Mouse (Mus musculus) limb, embryonic 12.5 days (tissue): ENCODE data around the gene Tedc2. TPM values are rescaled to one million over a fixed set of nuclear protein-coding genes. Genes with fewer than 3 reads are reported as not detected.

Experiments
- ATAC-seq: fragments of 200-750 bp; cut with Nextera tagmentation; 2 replicates; pipeline ENCODE4 v1.8.0; 2017; ENCODE audit warnings: low read depth, moderate TSS enrichment; ENCODE audit not compliant: insufficient number of reproducible peaks, insufficient read depth, low FRiP score, low TSS enrichment
- H3K27ac ChIP-seq: fragments of 300-500 bp; sonication (generic); 2 replicates; pipeline ENCODE4 v1.5.1; 2016; ENCODE audit warnings: mild to moderate bottlenecking, moderate library complexity
- H3K27me3 ChIP-seq: fragments of 300-500 bp; sonication (generic); 2 replicates; pipeline ENCODE4 v1.6.1; 2016; ENCODE audit warnings: mild to moderate bottlenecking, moderate library complexity
- H3K36me3 ChIP-seq: fragments of 300-500 bp; sonication (generic); 2 replicates; pipeline ENCODE4 v1.6.1; 2016; ENCODE audit warnings: mild to moderate bottlenecking, moderate library complexity
- H3K4me1 ChIP-seq: fragments of 300-500 bp; sonication (generic); replicated peaks from 2 replicates; pipeline ENCODE4 v1.6.1; 2016
- H3K4me2 ChIP-seq: fragments of 300-500 bp; sonication (generic); 2 replicates; pipeline ENCODE4 v1.6.1; 2016; ENCODE audit warnings: mild to moderate bottlenecking, moderate library complexity
- H3K4me3 ChIP-seq: fragments of 300-500 bp; sonication (generic); replicated peaks from 2 replicates; pipeline ENCODE4 v1.5.1; 2016; ENCODE audit warnings: mild to moderate bottlenecking
- H3K9ac ChIP-seq: fragments of 300-500 bp; sonication (generic); replicated peaks from 2 replicates; pipeline ENCODE4 v1.6.1; 2016; ENCODE audit warnings: mild to moderate bottlenecking, moderate library complexity
- H3K9me3 ChIP-seq: fragments of 300-500 bp; sonication (generic); 2 replicates; pipeline ENCODE4 v1.6.1; 2016; ENCODE audit warnings: mild to moderate bottlenecking, moderate library complexity
- WGBS: fragments of 180-500 bp; shearing (Covaris S2); methylation state at CpG from one replicate; pipeline ENCODE4 v1.1.7; 2016; 5-methylcytosine and 5-hydroxymethylcytosine counted together
- polyA plus RNA-seq: library from polyadenylated mRNA; unstranded; fragments of >200 nt; fragmentation: Nextera tagmentation; extraction: Ambion mirVana; gene quantifications from 2 replicates; pipeline ENCODE4 v1.2.1, GENCODE M21; 2016

Gene Tedc2
- polyA plus RNA-seq, 1 experiment from 2014 or later: 18.3 TPM

- H3K9me3 ChIP-seq: no peaks in the 10 kb centered on the region
- H3K4me1 ChIP-seq: peaks cover 63% of the 10 kb centered on the region
- 10% methylated on average over 7 of the region's 7 CpGs for WGBS
- H3K36me3 ChIP-seq: peaks cover 9% of the 10 kb centered on the region; the same call in 1 of the 2 replicates
- no peak for ATAC-seq
- H3K27me3 ChIP-seq: peaks cover 23% of the 10 kb centered on the region
- H3K27ac ChIP-seq: peak overlapping the region; percentile 73
- H3K9ac ChIP-seq: peak overlapping the region; percentile 79
- peak overlapping the region; percentile 95 for H3K4me2 ChIP-seq
- H3K4me3 ChIP-seq: peak overlapping the region; percentile 65
Observed at GRCm38 (mm10) chr17:24204846-24205245, 15.8 kb downstream of the Tedc2 start.

DNA sequence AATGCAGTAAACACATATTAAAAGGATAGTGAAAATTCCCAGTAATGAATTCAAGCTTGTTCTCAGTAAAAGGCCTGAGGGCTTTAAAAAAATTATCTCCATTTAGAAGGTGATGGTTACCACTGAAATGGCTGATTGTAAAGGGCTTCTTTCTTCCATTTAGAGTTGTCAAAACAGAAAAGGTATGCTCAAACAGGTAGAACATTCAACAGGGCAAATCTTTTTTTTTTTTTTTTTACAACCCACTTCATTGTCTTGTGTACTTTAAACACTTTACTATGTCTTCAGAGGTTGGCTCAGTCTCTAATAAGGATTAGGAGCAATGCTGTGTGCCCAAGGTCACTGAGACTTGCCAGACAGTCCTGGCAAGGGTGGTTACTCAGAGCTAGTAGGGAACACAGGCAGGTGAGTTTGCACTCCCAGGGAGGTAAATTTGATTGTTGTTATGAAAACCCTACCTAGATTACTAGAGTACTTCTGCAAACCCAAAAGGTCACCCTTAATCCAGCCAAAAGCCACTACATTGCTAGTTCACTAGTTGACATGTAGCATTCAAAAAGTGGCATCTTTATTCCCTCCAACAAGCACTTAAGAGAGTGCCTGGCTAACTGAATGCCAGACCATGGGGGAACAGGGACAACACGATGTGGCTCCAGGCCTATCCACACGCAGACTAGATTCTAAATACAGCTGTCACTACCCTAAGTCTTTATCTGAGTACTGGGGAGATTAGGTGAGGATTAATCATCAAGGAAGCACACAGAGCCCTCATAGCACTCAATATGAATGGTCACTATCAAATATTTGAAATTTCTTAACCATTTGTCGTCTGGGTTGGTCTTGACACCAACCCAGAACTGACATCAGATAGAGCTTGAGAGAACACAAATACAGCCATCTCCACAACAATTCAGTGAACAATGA, 16.8 kb downstream of the Tedc2 start:
- WGBS: 77% methylated on average over 3 of the region's 3 CpGs
- peaks cover 9% of the 10 kb centered on the region; the same call in 1 of the 2 replicates for H3K36me3 ChIP-seq
- H3K27ac ChIP-seq: no peak overlapping the region
- H3K4me2 ChIP-seq: peak overlapping the region; percentile 95
- H3K4me1 ChIP-seq: peaks cover 54% of the 10 kb centered on the region
- ATAC-seq: no peak
- H3K27me3 ChIP-seq: peaks cover 23% of the 10 kb centered on the region
- H3K4me3 ChIP-seq: peak overlapping the region; percentile 65
- no peaks in the 10 kb centered on the region for H3K9me3 ChIP-seq
- H3K9ac ChIP-seq: peak overlapping the region; percentile 79; the same call in 1 of the 2 replicates

GRCm38 (mm10) chr17:24203068-24203467, 17.6 kb downstream of the Tedc2 start:
- Histone ChIP-seq H3K36me3 (peaks cover 9% of the 10 kb centered on the region; the same call in 1 of the 2 replicates), H3K4me2 (peak overlapping the region; percentile 11; the same call in 1 of the 2 replicates), H3K4me1 (peaks cover 46% of the 10 kb centered on the region), H3K27ac (no peak overlapping the region), H3K9ac (no peak overlapping the region), H3K4me3 (no peak overlapping the region), H3K9me3 (no peaks in the 10 kb centered on the region), H3K27me3 (peaks cover 23% of the 10 kb centered on the region)
- 51% methylated on average over 4 of the region's 4 CpGs for WGBS
- no peak for ATAC-seq

DNA sequence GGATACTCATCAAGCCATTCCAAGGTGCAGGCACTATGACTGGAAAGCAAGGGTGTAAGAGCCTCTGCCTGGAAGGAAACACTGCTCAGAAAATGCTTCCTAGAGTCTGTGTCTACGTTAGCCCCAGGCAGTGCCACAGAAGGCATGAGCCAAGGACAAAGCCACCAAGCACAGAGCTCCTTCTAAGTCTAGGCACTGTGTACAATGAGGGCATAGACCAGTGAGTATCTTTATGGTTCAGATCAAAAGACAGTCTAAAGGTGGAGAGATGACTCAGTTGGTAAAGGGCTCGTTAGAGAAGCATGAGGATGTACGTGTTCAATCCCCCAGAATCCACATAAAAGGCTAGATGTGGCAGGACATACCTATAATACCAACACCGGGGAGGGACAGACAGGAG, 19.6 kb downstream of the Tedc2 start:
- peaks cover 3% of the 10 kb centered on the region; the same call in 1 of the 2 replicates for H3K27me3 ChIP-seq
- ATAC-seq: no peak
- H3K9ac ChIP-seq: no peak overlapping the region
- peaks cover 26% of the 10 kb centered on the region for H3K4me1 ChIP-seq
- no peak overlapping the region for H3K4me2 ChIP-seq
- H3K9me3 ChIP-seq: no peaks in the 10 kb centered on the region
- 79% methylated on average over 4 of the region's 4 CpGs for WGBS
- no peak overlapping the region for H3K4me3 ChIP-seq
- no peaks in the 10 kb centered on the region for H3K36me3 ChIP-seq
- no peak overlapping the region for H3K27ac ChIP-seq

DNA sequence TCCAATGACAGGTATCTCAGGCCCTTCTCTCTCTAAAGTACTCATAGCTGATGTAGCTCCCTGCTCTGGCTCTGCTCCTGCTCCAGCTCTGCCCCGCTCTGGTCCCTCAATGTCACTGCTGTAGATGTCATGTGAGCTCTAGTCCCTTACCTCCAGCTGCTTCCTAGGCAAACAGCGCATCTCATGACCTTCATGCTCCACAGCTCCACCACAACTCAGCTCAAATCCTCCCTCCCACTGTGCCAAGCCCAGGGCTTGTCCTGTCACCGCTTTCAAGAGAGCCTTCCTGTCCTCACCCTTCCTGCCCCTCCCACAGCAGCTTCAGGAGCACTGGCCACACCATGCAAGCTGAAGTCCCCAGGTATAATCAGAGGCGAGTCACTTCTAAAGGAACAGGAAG, 20.9 kb downstream of the Tedc2 start:
- no peaks in the 10 kb centered on the region for H3K36me3 ChIP-seq
- 60% methylated on average over 4 of the region's 4 CpGs for WGBS
- no peak overlapping the region for H3K4me2 ChIP-seq
- no peaks in the 10 kb centered on the region for H3K9me3 ChIP-seq
- no peak for ATAC-seq
- H3K27me3 ChIP-seq: no peaks in the 10 kb centered on the region
- no peak overlapping the region for H3K9ac ChIP-seq
- no peak overlapping the region for H3K27ac ChIP-seq
- no peak overlapping the region for H3K4me3 ChIP-seq
- H3K4me1 ChIP-seq: peaks cover 18% of the 10 kb centered on the region

DNA sequence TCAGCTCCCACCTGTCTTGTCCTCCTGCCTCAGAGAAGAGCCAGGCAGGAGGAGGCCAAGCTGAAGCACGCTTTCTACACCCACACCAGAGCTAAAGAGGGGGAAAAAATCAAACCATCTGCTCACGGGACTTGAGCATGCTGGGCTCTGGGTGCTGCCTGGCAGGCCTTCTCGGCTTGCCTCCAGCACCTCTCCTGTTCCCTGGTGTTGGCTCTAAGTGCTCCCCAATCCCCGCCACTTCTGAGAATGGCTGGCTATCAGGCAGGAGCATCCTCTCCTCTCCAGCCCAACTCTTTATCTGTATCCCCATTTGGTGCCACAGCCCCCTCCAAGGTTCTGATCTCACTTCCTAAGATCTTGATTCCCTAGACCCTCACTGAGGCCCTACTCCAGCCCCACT, 21.4 kb downstream of the Tedc2 start:
- H3K27ac ChIP-seq: no peak overlapping the region
- H3K27me3 ChIP-seq: no peaks in the 10 kb centered on the region
- no peak for ATAC-seq
- peaks cover 18% of the 10 kb centered on the region for H3K4me1 ChIP-seq
- WGBS: 74% methylated on average over 4 of the region's 4 CpGs
- H3K9ac ChIP-seq: no peak overlapping the region
- no peak overlapping the region for H3K4me3 ChIP-seq
- H3K9me3 ChIP-seq: no peaks in the 10 kb centered on the region
- H3K4me2 ChIP-seq: no peak overlapping the region
- no peaks in the 10 kb centered on the region for H3K36me3 ChIP-seq

DNA sequence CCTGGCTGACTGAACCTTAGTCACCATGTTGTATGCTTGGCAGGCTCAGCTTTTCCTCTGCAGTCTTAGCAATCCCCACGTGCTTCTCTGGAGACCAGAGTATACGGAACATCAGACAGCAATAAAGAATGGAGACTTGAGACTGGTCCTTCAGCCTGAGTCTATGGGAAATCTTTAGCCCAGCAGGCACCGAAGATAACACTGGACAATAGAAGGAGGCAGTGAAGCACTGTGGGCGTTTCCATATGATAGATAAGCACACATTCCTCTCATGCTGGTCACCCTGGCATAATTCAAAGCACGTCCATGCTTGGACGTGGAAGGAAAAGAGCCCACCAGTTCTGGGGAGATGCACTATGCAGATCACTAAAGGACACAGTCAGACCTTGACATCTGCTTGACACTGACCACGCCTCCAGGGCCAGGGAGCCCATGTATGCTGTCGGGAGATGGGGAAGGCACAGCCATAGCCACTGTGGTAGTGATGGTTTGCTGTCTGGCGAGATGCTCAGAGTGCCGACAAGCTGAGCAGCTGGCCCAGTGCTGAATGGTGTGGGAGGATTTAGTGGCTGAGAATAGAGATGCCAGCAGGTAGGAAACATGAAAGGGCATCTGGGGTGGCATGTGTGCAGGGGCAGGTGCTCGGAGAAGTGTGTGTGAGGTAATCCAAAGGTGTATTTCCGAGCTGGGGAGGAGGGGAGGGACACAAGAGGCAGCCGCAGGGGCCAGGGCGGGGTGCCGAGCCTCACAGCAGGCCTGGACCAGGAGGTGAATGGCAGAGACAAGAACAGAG, 23.4 kb downstream of the Tedc2 start:
- Histone ChIP-seq H3K9me3 (no peaks in the 10 kb centered on the region), H3K9ac (no peak overlapping the region), H3K4me1 (peaks cover 13% of the 10 kb centered on the region), H3K27ac (no peak overlapping the region), H3K36me3 (no peaks in the 10 kb centered on the region), H3K4me2 (no peak overlapping the region), H3K27me3 (no peaks in the 10 kb centered on the region), H3K4me3 (no peak overlapping the region)
- 72% methylated on average over 15 of the region's 15 CpGs for WGBS
- ATAC-seq: no peak

DNA sequence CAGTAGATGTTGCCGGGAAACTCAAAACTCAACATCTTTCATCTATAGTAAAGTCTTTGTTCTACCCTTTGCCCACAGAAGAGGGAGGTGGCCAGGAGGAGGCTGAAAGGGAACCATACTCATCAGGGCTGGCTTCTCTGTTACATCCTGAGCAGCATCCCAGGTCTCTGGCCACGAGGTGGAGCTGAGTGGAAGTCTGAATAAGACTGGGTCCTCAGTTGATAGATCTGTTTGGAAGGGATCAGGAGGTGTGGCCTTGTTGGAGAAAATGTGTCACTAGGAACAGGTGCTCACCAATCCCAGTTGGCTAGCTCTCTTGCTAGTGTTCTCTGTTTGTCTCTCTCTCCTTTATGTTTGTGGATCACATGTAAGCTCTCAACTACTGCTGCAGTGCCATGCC, 25.3 kb downstream of the Tedc2 start:
- Histone ChIP-seq H3K4me3 (no peak overlapping the region), H3K4me1 (peaks cover 18% of the 10 kb centered on the region), H3K27me3 (no peaks in the 10 kb centered on the region), H3K36me3 (no peaks in the 10 kb centered on the region), H3K9me3 (no peaks in the 10 kb centered on the region), H3K4me2 (no peak overlapping the region), H3K27ac (no peak overlapping the region), H3K9ac (no peak overlapping the region)
- ATAC-seq: no peak
- 63% methylated on average over 2 of the region's 2 CpGs for WGBS

DNA sequence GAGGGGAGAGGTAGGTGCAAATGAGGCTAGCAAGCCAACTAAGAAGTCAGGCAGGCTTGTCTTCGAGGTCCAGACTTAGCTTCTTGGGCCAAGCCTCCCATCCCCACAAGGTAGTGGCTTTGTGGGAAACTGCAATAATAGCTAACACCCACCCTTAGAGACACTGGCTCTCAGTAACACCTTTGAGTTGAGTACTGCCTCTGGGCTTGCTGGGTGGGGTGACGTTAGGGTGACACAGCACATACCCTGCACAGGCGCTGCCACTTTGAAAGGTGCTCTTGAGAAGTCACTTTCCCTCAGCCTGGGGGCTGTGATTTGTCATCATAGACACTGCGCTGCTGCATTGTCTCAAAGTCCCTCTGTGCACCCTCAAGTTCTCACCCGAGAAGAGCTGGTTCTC, 26.9 kb downstream of the Tedc2 start:
- H3K9me3 ChIP-seq: no peaks in the 10 kb centered on the region
- ATAC-seq: peak; percentile 8; the same call in 1 of the 2 replicates
- H3K4me1 ChIP-seq: peaks cover 18% of the 10 kb centered on the region
- H3K36me3 ChIP-seq: peaks cover 6% of the 10 kb centered on the region; the same call in 1 of the 2 replicates
- no peak overlapping the region for H3K4me2 ChIP-seq
- no peaks in the 10 kb centered on the region for H3K27me3 ChIP-seq
- no peak overlapping the region for H3K4me3 ChIP-seq
- 83% methylated on average over 5 of the region's 5 CpGs for WGBS
- no peak overlapping the region for H3K9ac ChIP-seq
- H3K27ac ChIP-seq: no peak overlapping the region

DNA sequence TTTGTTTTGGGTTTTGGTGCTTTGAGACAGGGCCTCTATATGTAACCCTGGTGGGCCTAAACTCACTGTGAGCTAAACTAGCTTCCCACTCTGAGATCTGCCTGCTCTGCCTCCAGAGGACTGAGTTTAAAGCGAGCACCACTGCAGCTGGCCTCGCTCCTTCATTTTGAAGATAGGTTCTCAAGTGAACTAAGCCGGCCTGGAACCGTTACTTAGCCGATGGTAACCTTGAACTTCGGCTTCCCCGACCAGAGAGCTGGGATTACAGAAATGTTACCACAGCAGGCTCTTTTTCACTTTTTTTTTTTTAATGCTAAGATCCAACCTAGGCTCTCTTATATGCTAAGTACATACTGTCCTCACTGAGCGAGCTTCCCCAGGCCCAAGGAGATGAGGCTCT, 27.4 kb downstream of the Tedc2 start:
- H3K27me3 ChIP-seq: no peaks in the 10 kb centered on the region
- H3K9ac ChIP-seq: no peak overlapping the region
- no peak overlapping the region for H3K27ac ChIP-seq
- H3K4me2 ChIP-seq: no peak overlapping the region
- H3K36me3 ChIP-seq: peaks cover 11% of the 10 kb centered on the region; the same call in 1 of the 2 replicates
- peaks cover 18% of the 10 kb centered on the region for H3K4me1 ChIP-seq
- no peak overlapping the region for H3K4me3 ChIP-seq
- H3K9me3 ChIP-seq: no peaks in the 10 kb centered on the region
- 82% methylated on average over 8 of the region's 8 CpGs for WGBS
- no peak for ATAC-seq

DNA sequence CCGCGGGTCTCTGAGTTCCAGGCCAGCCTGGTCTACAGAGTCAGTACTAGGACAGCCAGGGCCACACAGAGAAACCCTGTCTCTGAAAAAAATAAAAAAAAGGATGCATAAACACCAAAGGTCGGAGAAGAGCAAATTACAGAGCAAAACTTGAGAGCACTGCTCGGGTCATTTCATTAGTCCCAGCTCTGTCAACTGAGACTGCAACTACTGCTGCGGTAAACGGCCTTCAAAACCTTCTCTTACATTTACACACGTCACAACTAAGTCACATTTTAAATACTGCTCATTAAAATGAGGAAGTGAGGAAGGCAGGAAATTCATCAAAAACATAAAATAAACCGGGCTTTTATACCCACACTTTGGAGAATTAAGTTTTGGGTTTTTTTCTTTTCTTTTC, 27.8 kb downstream of the Tedc2 start:
- Histone ChIP-seq H3K27ac (no peak overlapping the region), H3K4me1 (peaks cover 18% of the 10 kb centered on the region), H3K9me3 (no peaks in the 10 kb centered on the region), H3K36me3 (peaks cover 15% of the 10 kb centered on the region), H3K9ac (no peak overlapping the region), H3K4me2 (no peak overlapping the region), H3K27me3 (no peaks in the 10 kb centered on the region), H3K4me3 (no peak overlapping the region)
- no peak for ATAC-seq
- 68% methylated on average over 8 of the region's 8 CpGs for WGBS
